Mouse (Mus musculus) ES-E14 (cell line): ENCODE measurements around the gene AU040320. TPM values are rescaled to one million over a fixed set of nuclear protein-coding genes. Genes with fewer than 3 reads are reported as not detected.

Experiments
- DNase-seq: peaks from one replicate; pipeline ENCODE4 v3.0.0-alpha.2; 2013; ENCODE audit warnings: low read depth, low spot score
- H3K27ac ChIP-seq: 2 replicates; pipeline ENCODE4 v1.5.1; 2012; ENCODE audit warnings: low read depth, mild to moderate bottlenecking, low read length, moderate library complexity, mixed read lengths; ENCODE audit not compliant: poor library complexity, insufficient read depth, severe bottlenecking
- H3K36me3 ChIP-seq: 2 replicates; pipeline ENCODE4 v1.6.1; 2012; ENCODE audit warnings: mild to moderate bottlenecking, low read length, moderate library complexity, mixed read lengths; ENCODE audit not compliant: control insufficient read depth, poor library complexity, insufficient read depth, severe bottlenecking
- H3K4me1 ChIP-seq, 2 experiments: fragments of 150-350 bp in 1 of 2; sonication (generic) in 1 of 2; 2 replicates each; pipeline ENCODE4 v1.6.1; 2012; ENCODE audit warnings: low read length in 2 of 2, mild to moderate bottlenecking in 1 of 2, mixed read lengths in 1 of 2; ENCODE audit not compliant: control insufficient read depth in 2 of 2, insufficient read depth in 2 of 2, poor library complexity in 1 of 2
- H3K4me3 ChIP-seq, 2 experiments: fragments of 150-350 bp in 1 of 2; sonication (generic) in 1 of 2; 2 replicates each; pipeline ENCODE4 v1.5.1; 2012; ENCODE audit warnings: low read length in 2 of 2, low read depth in 1 of 2, mild to moderate bottlenecking in 1 of 2, mixed read lengths in 1 of 2; ENCODE audit not compliant: insufficient read depth in 1 of 2, poor library complexity in 1 of 2, severe bottlenecking in 1 of 2
- H3K9ac ChIP-seq: 2 replicates; pipeline ENCODE4 v1.6.1; 2012; ENCODE audit warnings: low read depth, mild to moderate bottlenecking, low read length, mixed read lengths; ENCODE audit not compliant: poor library complexity, insufficient read depth, severe bottlenecking
- H3K9me3 ChIP-seq: fragments of 150-350 bp; sonication (generic); 2 replicates; pipeline ENCODE4 v1.6.1; 2012; ENCODE audit warnings: low read depth, mild to moderate bottlenecking, low read length; ENCODE audit not compliant: control insufficient read depth, insufficient read depth
- CHD2 ChIP-seq: IDR thresholded peaks from 2 replicates; pipeline ENCODE4 v1.6.1; 2014; ENCODE audit warnings: mild to moderate bottlenecking, low read depth, low read length, inconsistent platforms
- HCFC1 ChIP-seq: IDR thresholded peaks from 2 replicates; pipeline ENCODE4 v1.6.1; 2012; ENCODE audit warnings: low read length, inconsistent platforms, borderline replicate concordance; ENCODE audit not compliant: insufficient read depth
- MAFK ChIP-seq: IDR thresholded peaks from 2 replicates; pipeline ENCODE4 v1.6.1; 2014; ENCODE audit warnings: mild to moderate bottlenecking, low read depth, low read length, inconsistent platforms; ENCODE audit not compliant: insufficient read depth
- ZC3H11A ChIP-seq: IDR thresholded peaks from 2 replicates; pipeline ENCODE4 v1.6.1; 2012; ENCODE audit warnings: low read depth, mild to moderate bottlenecking, inconsistent platforms, low read length, borderline replicate concordance
- ZNF384 ChIP-seq: IDR thresholded peaks from 2 replicates; pipeline ENCODE4 v1.6.1; 2012; ENCODE audit warnings: low read depth, low read length, inconsistent platforms
- in situ Hi-C, 2 experiments: fragments of 600-800 bp; cut with MboI; formaldehyde crosslinking; loops; one replicate each; pipeline ENCODE4 v1.15.1; 2025; ENCODE audit warnings: low sequenced_read_pairs in 2 of 2, inconsistent platforms in 1 of 2; ENCODE audit not compliant: unreplicated experiment in 2 of 2
- total RNA-seq: library from RNA; depleted of rRNA; stranded (reverse); fragments of 300-350 nt; gene quantifications from 2 replicates; pipeline ENCODE4 v1.2.3, GENCODE M21; 2012

The AU040320 gene
- total RNA-seq, 1 experiment, result 11.3 TPM

- in situ Hi-C loops, result no loop called here
- Histone ChIP-seq H3K4me1 (peaks cover 2 to 20% of the 10 kb centered on the region in 2 experiments; a peak in 2 of 4 replicates), H3K9ac (no peak overlapping the region), H3K27ac (no peak overlapping the region), H3K4me3 (no peak overlapping the region), H3K9me3 (no peaks in the 10 kb centered on the region), H3K36me3 (no peaks in the 10 kb centered on the region)
- no peak for TF ChIP-seq MAFK
- TF ChIP-seq HCFC1, result 0 out of 2 replicates have a peak, but pooled peaks have one; percentile 32
- TF ChIP-seq ZC3H11A, result peak; percentile 64; the same call in 1 of the 2 replicates
- peak; percentile 73 for DNase-seq
Measured at GRCm38 (mm10) chr4:126839873-126840272, 86.5 kb downstream of the AU040320 start.

DNA sequence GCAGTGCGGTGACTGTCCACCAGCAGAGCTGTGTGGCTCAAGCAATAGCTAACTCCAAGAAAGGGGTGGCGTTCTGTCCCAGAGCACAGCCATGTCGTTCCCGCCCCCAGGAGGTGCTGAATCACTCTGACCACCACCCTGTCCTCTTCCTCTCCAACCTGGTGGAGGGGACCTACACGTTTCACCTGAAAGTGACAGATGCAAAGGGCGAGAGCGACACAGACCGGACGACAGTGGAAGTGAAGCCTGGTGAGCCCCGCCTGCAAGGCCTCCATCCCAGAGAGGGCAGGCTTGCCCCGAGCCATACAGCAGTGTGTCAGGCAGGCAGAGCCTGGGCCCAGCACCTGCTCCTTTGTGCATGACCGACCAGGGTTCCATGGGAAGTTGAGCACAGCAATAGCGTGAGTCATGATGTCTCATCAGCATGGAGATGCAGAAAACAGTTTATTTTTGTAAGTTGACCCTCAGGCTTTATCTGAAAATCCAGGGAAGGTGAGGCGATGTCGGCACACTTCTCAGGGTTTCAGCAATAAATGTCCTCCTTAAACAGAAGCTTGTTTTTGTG lies 87.7 kb downstream of the AU040320 start:
- H3K9ac ChIP-seq, result no peak overlapping the region
- no peaks in the 10 kb centered on the region for H3K36me3 ChIP-seq
- TF ChIP-seq HCFC1 (no peak), MAFK (no peak), ZNF384 (no peak), ZC3H11A (no peak), CHD2 (no peak)
- DNase-seq, result no peak
- in situ Hi-C loops, result no loop called here
- no peak overlapping the region for H3K27ac ChIP-seq
- peak overlapping the region in 1 of 2 experiments; percentile 26; a peak in 2 of 4 replicates for H3K4me3 ChIP-seq
- peaks cover 2 to 20% of the 10 kb centered on the region in 2 experiments; a peak in 2 of 4 replicates for H3K4me1 ChIP-seq
- no peaks in the 10 kb centered on the region for H3K9me3 ChIP-seq

DNA sequence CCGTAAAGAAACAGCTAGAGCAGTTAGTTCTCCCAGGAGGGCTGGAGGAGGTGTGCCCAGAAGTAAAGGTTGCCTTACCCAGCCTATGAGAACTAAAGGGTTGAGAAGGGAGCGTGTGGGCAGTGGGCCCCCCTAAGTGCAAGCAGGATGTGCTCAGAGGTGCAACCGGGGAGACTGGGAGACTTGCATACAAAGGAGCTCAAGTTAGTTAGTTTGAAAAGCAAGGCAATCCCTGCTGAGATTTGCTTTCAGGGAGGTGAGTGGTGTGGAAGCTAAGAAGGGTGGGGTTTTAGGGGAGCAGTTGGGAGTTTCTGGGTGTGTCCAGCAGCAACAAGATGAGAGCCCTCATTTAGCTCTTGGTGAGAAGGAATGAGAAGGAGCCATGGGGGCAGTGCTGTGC lies 89.6 kb downstream of the AU040320 start:
- no peak for DNase-seq
- Histone ChIP-seq H3K27ac (no peak overlapping the region), H3K36me3 (no peaks in the 10 kb centered on the region), H3K9ac (no peak overlapping the region), H3K4me1 (peaks cover 2 to 20% of the 10 kb centered on the region in 2 experiments; a peak in 2 of 4 replicates), H3K4me3 (no peak overlapping the region), H3K9me3 (no peaks in the 10 kb centered on the region)
- no peak for TF ChIP-seq HCFC1
- TF ChIP-seq ZC3H11A, result no peak
- TF ChIP-seq CHD2, result no peak
- no peak for TF ChIP-seq MAFK
- no peak for TF ChIP-seq ZNF384
- in situ Hi-C loops, result no loop called here

- H3K9ac ChIP-seq, result no peak overlapping the region
- no peaks in the 10 kb centered on the region for H3K36me3 ChIP-seq
- no peak overlapping the region for H3K4me3 ChIP-seq
- no peak for TF ChIP-seq MAFK
- TF ChIP-seq ZNF384, result no peak
- no peak for TF ChIP-seq CHD2
- no peak for TF ChIP-seq ZC3H11A
- no peak for TF ChIP-seq HCFC1
- H3K9me3 ChIP-seq, result no peaks in the 10 kb centered on the region
- H3K4me1 ChIP-seq, result peaks cover 2 to 17% of the 10 kb centered on the region in 2 experiments; a peak in 2 of 4 replicates
- no peak overlapping the region for H3K27ac ChIP-seq
- in situ Hi-C loops, result no loop called here
- DNase-seq, result no peak
Measured at GRCm38 (mm10) chr4:126845664-126846063, 92.3 kb downstream of the AU040320 start.
